Mouse (Mus musculus): ENCODE data around the gene Bcor. TPM values are rescaled to one million over a fixed set of nuclear protein-coding genes. Genes with fewer than 3 reads are reported as not detected.

The Bcor gene
- total RNA-seq, 1 experiment = 32.9 TPM

GRCm38 (mm10) chrX:12133836-12134431 lies 26.2 kb downstream of the Bcor start:
- DNase-seq (ENCODE audit: low read depth, low spot score) = no peak
- H3K27ac ChIP-seq (ENCODE audit: insufficient read depth, low read depth, low read length, poor library complexity, severe bottlenecking) = no peak overlapping the region
- peak overlapping the region; percentile 24 to 28; a peak in 2 of 4 replicates for H3K4me3 ChIP-seq (ENCODE audit: insufficient read depth in 1 of 2, low read depth in 1 of 2, low read length in 2 of 2, poor library complexity in 1 of 2, severe bottlenecking in 1 of 2)
- in situ Hi-C loops (cut with MboI; ENCODE audit: low sequenced_read_pairs in 2 of 2, unreplicated experiment in 2 of 2) = loop anchor here in 1 of 2 experiments (10.0 kb wide), 1 partner anchor 49 kb away; no protein-coding TSS in a partner anchor
- H3K9me3 ChIP-seq (ENCODE audit: control insufficient read depth, insufficient read depth, low read depth, low read length) = no peaks in the 10 kb centered on the region
- TF ChIP-seq CHD2 (IDR thresholded peaks at IDR 0.05; ENCODE audit: low read depth, low read length) = no peak
- TF ChIP-seq MAFK (IDR thresholded peaks at IDR 0.05; ENCODE audit: insufficient read depth, low read depth, low read length) = no peak
- TF ChIP-seq ZNF384 (IDR thresholded peaks at IDR 0.05; ENCODE audit: low read depth, low read length) = no peak
- TF ChIP-seq HCFC1 (IDR thresholded peaks at IDR 0.05; ENCODE audit: borderline replicate concordance, insufficient read depth, low read length) = no peak
- no peak for TF ChIP-seq ZC3H11A (IDR thresholded peaks at IDR 0.05; ENCODE audit: borderline replicate concordance, low read depth, low read length)
- no peak overlapping the region for H3K9ac ChIP-seq (ENCODE audit: insufficient read depth, low read depth, low read length, poor library complexity, severe bottlenecking)
- no peaks in the 10 kb centered on the region for H3K36me3 ChIP-seq (ENCODE audit: control insufficient read depth, insufficient read depth, low read length, poor library complexity, severe bottlenecking)
- peaks cover 0 to 8% of the 10 kb centered on the region in 2 experiments; a peak in 2 of 4 replicates for H3K4me1 ChIP-seq (ENCODE audit: control insufficient read depth in 2 of 2, insufficient read depth in 2 of 2, low read length in 2 of 2, poor library complexity in 1 of 2)

- Histone ChIP-seq H3K4me1 (ENCODE audit: control insufficient read depth in 2 of 2, insufficient read depth in 2 of 2, low read length in 2 of 2, poor library complexity in 1 of 2) (peaks cover 0 to 9% of the 10 kb centered on the region in 2 experiments; a peak in 2 of 4 replicates), H3K9me3 (ENCODE audit: control insufficient read depth, insufficient read depth, low read depth, low read length) (no peaks in the 10 kb centered on the region), H3K36me3 (ENCODE audit: control insufficient read depth, insufficient read depth, low read length, poor library complexity, severe bottlenecking) (no peaks in the 10 kb centered on the region), H3K4me3 (ENCODE audit: insufficient read depth in 1 of 2, low read depth in 1 of 2, low read length in 2 of 2, poor library complexity in 1 of 2, severe bottlenecking in 1 of 2) (peak overlapping the region; percentile 24 to 28; a peak in 2 of 4 replicates), H3K9ac (ENCODE audit: insufficient read depth, low read depth, low read length, poor library complexity, severe bottlenecking) (peak overlapping the region; percentile 38; the same call in 1 of the 2 replicates), H3K27ac (ENCODE audit: insufficient read depth, low read depth, low read length, poor library complexity, severe bottlenecking) (no peak overlapping the region)
- DNase-seq (ENCODE audit: low read depth, low spot score) = no peak
- TF ChIP-seq HCFC1 (IDR thresholded peaks at IDR 0.05; ENCODE audit: borderline replicate concordance, insufficient read depth, low read length) (no peak), MAFK (IDR thresholded peaks at IDR 0.05; ENCODE audit: insufficient read depth, low read depth, low read length) (no peak), ZC3H11A (IDR thresholded peaks at IDR 0.05; ENCODE audit: borderline replicate concordance, low read depth, low read length) (no peak), ZNF384 (IDR thresholded peaks at IDR 0.05; ENCODE audit: low read depth, low read length) (no peak), CHD2 (IDR thresholded peaks at IDR 0.05; ENCODE audit: low read depth, low read length) (no peak)
- in situ Hi-C loops (cut with MboI; ENCODE audit: low sequenced_read_pairs in 2 of 2, unreplicated experiment in 2 of 2) = loop anchor here in 1 of 2 experiments (10.0 kb wide), 1 partner anchor 49 kb away; no protein-coding TSS in a partner anchor
These were observed 26.8 kb downstream of the Bcor start for GRCm38 (mm10) chrX:12133178-12133835.

- H3K9ac ChIP-seq (ENCODE audit: insufficient read depth, low read depth, low read length, poor library complexity, severe bottlenecking) = peak overlapping the region; percentile 38; the same call in 1 of the 2 replicates
- peaks cover 0 to 9% of the 10 kb centered on the region in 2 experiments; a peak in 2 of 4 replicates for H3K4me1 ChIP-seq (ENCODE audit: control insufficient read depth in 2 of 2, insufficient read depth in 2 of 2, low read length in 2 of 2, poor library complexity in 1 of 2)
- peak overlapping the region in 1 of 2 experiments; percentile 24; a peak in 1 of 4 replicates for H3K4me3 ChIP-seq (ENCODE audit: insufficient read depth in 1 of 2, low read depth in 1 of 2, low read length in 2 of 2, poor library complexity in 1 of 2, severe bottlenecking in 1 of 2)
- H3K36me3 ChIP-seq (ENCODE audit: control insufficient read depth, insufficient read depth, low read length, poor library complexity, severe bottlenecking) = no peaks in the 10 kb centered on the region
- no peaks in the 10 kb centered on the region for H3K9me3 ChIP-seq (ENCODE audit: control insufficient read depth, insufficient read depth, low read depth, low read length)
- no peak for TF ChIP-seq HCFC1 (IDR thresholded peaks at IDR 0.05; ENCODE audit: borderline replicate concordance, insufficient read depth, low read length)
- no peak for TF ChIP-seq MAFK (IDR thresholded peaks at IDR 0.05; ENCODE audit: insufficient read depth, low read depth, low read length)
- no peak for TF ChIP-seq ZC3H11A (IDR thresholded peaks at IDR 0.05; ENCODE audit: borderline replicate concordance, low read depth, low read length)
- no peak for TF ChIP-seq CHD2 (IDR thresholded peaks at IDR 0.05; ENCODE audit: low read depth, low read length)
- no peak for TF ChIP-seq ZNF384 (IDR thresholded peaks at IDR 0.05; ENCODE audit: low read depth, low read length)
- DNase-seq (ENCODE audit: low read depth, low spot score) = no peak
- H3K27ac ChIP-seq (ENCODE audit: insufficient read depth, low read depth, low read length, poor library complexity, severe bottlenecking) = no peak overlapping the region
- in situ Hi-C loops (cut with MboI; ENCODE audit: low sequenced_read_pairs in 2 of 2, unreplicated experiment in 2 of 2) = loop anchor here in 1 of 2 experiments (10.0 kb wide), 1 partner anchor 48 kb away; no protein-coding TSS in a partner anchor
These were observed 27.5 kb downstream of the Bcor start for GRCm38 (mm10) chrX:12132541-12133177.
